Mouse (Mus musculus) intestine, embryonic 14.5 days (tissue): ENCODE measurements around the gene Actn1. TPM values are rescaled to one million over a fixed set of nuclear protein-coding genes. Genes with fewer than 3 reads are reported as not detected.

Source experiments
- ATAC-seq: fragments of 200-750 bp; cut with Nextera tagmentation; replicated peaks from 2 replicates; pipeline ENCODE4 v1.8.0; 2017; ENCODE audit warnings: low read depth, moderate number of reproducible peaks, moderate TSS enrichment, moderate library complexity; ENCODE audit not compliant: low FRiP score, low TSS enrichment
- DNase-seq: peaks from one replicate; pipeline ENCODE4 v3.0.0-alpha.2; 2018; ENCODE audit warnings: low spot score
- H3K27ac ChIP-seq: fragments of 300-500 bp; sonication (generic); 2 replicates; pipeline ENCODE4 v1.5.1; 2014; ENCODE audit warnings: low read depth, mild to moderate bottlenecking, control low read depth
- H3K27me3 ChIP-seq: fragments of 300-500 bp; sonication (generic); replicated peaks from 2 replicates; pipeline ENCODE4 v1.6.1; 2014; ENCODE audit warnings: low read length, control low read depth; ENCODE audit not compliant: control insufficient read depth, insufficient read depth
- H3K36me3 ChIP-seq: fragments of 300-500 bp; sonication (generic); 2 replicates; pipeline ENCODE4 v1.6.1; 2014; ENCODE audit warnings: low read length, control low read depth; ENCODE audit not compliant: control insufficient read depth, insufficient read depth
- H3K4me1 ChIP-seq: fragments of 300-500 bp; sonication (generic); replicated peaks from 2 replicates; pipeline ENCODE4 v1.6.1; 2014; ENCODE audit warnings: low read length, control low read depth, mixed read lengths; ENCODE audit not compliant: control insufficient read depth, insufficient read depth
- H3K4me2 ChIP-seq: fragments of 300-500 bp; sonication (generic); 2 replicates; pipeline ENCODE4 v1.6.1; 2014; ENCODE audit warnings: low read length
- H3K4me3 ChIP-seq: fragments of 300-500 bp; sonication (generic); 2 replicates; pipeline ENCODE4 v1.5.1; 2014; ENCODE audit warnings: low read depth, low read length, control low read depth, mixed read lengths
- H3K9ac ChIP-seq: fragments of 300-500 bp; sonication (generic); 2 replicates; pipeline ENCODE4 v1.6.1; 2014; ENCODE audit warnings: mild to moderate bottlenecking, low read length
- H3K9me3 ChIP-seq: fragments of 300-500 bp; sonication (generic); 2 replicates; pipeline ENCODE4 v1.6.1; 2016; ENCODE audit warnings: low read length, control low read depth; ENCODE audit not compliant: control insufficient read depth
- WGBS: fragments of 180-500 bp; shearing (Covaris S2); extraction: QIAGEN DNeasy Blood & Tissue Kit; methylation state at CpG from one replicate; pipeline ENCODE4 v1.1.7; 2014; 5-methylcytosine and 5-hydroxymethylcytosine counted together
- polyA plus RNA-seq: library from polyadenylated mRNA; unstranded; fragments of >200 nt; fragmentation: Nextera tagmentation; extraction: Ambion mirVana; gene quantifications from 2 replicates; pipeline ENCODE4 v1.2.1, GENCODE M21; 2014

The Actn1 gene
- polyA plus RNA-seq, 1 experiment from 2014 or later, result 68.6 TPM

DNA sequence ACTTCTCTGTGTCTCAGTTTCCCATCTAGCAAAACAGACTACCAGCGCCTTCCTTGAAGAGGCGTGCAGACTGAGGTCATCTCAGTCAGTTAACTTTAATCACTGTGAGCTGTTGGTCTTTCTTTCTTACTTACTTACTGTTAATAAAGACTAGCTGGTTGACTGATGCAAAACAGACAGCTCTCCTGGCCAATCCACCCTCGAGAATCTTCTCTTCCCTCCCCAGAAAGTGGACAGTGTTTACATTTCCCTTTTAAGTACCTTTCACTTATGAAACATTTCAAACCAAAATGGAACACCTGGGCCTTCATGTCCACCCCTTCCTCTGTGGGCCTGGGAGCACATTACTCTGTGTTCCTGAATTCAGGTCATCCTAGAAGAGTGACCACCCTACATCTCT, 8.6 kb downstream of the Actn1 start:
- H3K9ac ChIP-seq, result no peak overlapping the region
- DNase-seq (no peak), ATAC-seq (no peak)
- peaks cover 5% of the 10 kb centered on the region for H3K36me3 ChIP-seq
- 32% methylated on average over 3 of the region's 3 CpGs for WGBS
- H3K27me3 ChIP-seq, result no peaks in the 10 kb centered on the region
- no peak overlapping the region for H3K27ac ChIP-seq
- H3K4me1 ChIP-seq, result peaks cover 45% of the 10 kb centered on the region
- no peaks in the 10 kb centered on the region for H3K9me3 ChIP-seq
- H3K4me2 ChIP-seq, result no peak overlapping the region
- no peak overlapping the region for H3K4me3 ChIP-seq

- H3K4me1 ChIP-seq, result peaks cover 56% of the 10 kb centered on the region
- DNase-seq (no peak), ATAC-seq (no peak)
- no peak overlapping the region for H3K9ac ChIP-seq
- H3K4me3 ChIP-seq, result no peak overlapping the region
- H3K27me3 ChIP-seq, result no peaks in the 10 kb centered on the region
- WGBS, result 40% methylated on average over 6 of the region's 6 CpGs
- H3K27ac ChIP-seq, result no peak overlapping the region; the same call in 1 of the 2 replicates
- peaks cover 5% of the 10 kb centered on the region for H3K36me3 ChIP-seq
- no peak overlapping the region for H3K4me2 ChIP-seq
- H3K9me3 ChIP-seq, result no peaks in the 10 kb centered on the region
Observed at GRCm38 (mm10) chr12:80249539-80249938, 10.6 kb downstream of the Actn1 start.

GRCm38 (mm10) chr12:80247067-80247466, 13.1 kb downstream of the Actn1 start:
- WGBS, result 74% methylated on average over 5 of the region's 5 CpGs
- Histone ChIP-seq H3K36me3 (peaks cover 12% of the 10 kb centered on the region), H3K4me1 (peaks cover 56% of the 10 kb centered on the region), H3K4me3 (no peak overlapping the region), H3K9me3 (no peaks in the 10 kb centered on the region), H3K27me3 (no peaks in the 10 kb centered on the region), H3K4me2 (no peak overlapping the region), H3K9ac (no peak overlapping the region), H3K27ac (0 out of 2 replicates have a peak overlapping the region, but pooled peaks have one; percentile 41)
- no peak for ATAC-seq
- DNase-seq, result no peak

- ATAC-seq (no peak), DNase-seq (no peak)
- no peak overlapping the region for H3K4me3 ChIP-seq
- peaks cover 12% of the 10 kb centered on the region for H3K36me3 ChIP-seq
- 0 out of 2 replicates have a peak overlapping the region, but pooled peaks have one; percentile 41 for H3K27ac ChIP-seq
- H3K4me1 ChIP-seq, result peaks cover 51% of the 10 kb centered on the region
- H3K9ac ChIP-seq, result no peak overlapping the region
- no peaks in the 10 kb centered on the region for H3K9me3 ChIP-seq
- no peak overlapping the region for H3K4me2 ChIP-seq
- H3K27me3 ChIP-seq, result no peaks in the 10 kb centered on the region
- 44% methylated on average over 2 of the region's 2 CpGs for WGBS
Observed at GRCm38 (mm10) chr12:80246505-80246904, 13.7 kb downstream of the Actn1 start.

DNA sequence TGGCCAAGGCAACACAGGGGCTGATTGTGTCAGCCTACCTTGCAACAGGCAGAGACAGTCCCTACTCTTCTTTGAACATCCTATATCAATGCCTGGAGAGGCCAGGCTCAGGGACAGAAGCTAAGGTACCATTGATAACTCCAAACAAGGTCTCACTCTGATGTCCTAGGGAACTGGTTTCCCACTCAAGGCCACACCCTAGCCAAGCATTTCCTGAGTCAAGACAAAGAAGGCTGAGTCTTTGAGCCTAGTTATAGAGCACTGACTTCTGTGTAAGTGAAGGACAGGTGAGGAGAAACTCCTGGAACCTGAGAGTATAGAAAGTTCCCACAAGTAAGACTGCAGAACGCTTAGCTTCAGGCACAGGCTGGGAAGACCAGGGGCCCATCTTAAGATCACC, 15.4 kb downstream of the Actn1 start:
- no peak for ATAC-seq
- H3K9me3 ChIP-seq, result no peaks in the 10 kb centered on the region
- peaks cover 54% of the 10 kb centered on the region for H3K4me1 ChIP-seq
- H3K27me3 ChIP-seq, result no peaks in the 10 kb centered on the region
- DNase-seq, result no peak
- H3K4me2 ChIP-seq, result no peak overlapping the region
- H3K9ac ChIP-seq, result no peak overlapping the region
- peaks cover 12% of the 10 kb centered on the region for H3K36me3 ChIP-seq
- H3K27ac ChIP-seq, result no peak overlapping the region
- H3K4me3 ChIP-seq, result no peak overlapping the region
- 97% methylated on average over 1 of the region's 1 CpGs for WGBS

- Histone ChIP-seq H3K4me1 (peaks cover 54% of the 10 kb centered on the region), H3K9ac (no peak overlapping the region)
Observed at GRCm38 (mm10) chr12:80244127-80244526, 16.0 kb downstream of the Actn1 start.

GRCm38 (mm10) chr12:80243335-80243734, 16.8 kb downstream of the Actn1 start:
- peaks cover 10% of the 10 kb centered on the region for H3K36me3 ChIP-seq
- no peak overlapping the region for H3K4me3 ChIP-seq
- H3K9me3 ChIP-seq, result no peaks in the 10 kb centered on the region
- H3K4me1 ChIP-seq, result peaks cover 55% of the 10 kb centered on the region
- DNase-seq (no peak), ATAC-seq (no peak)
- H3K27me3 ChIP-seq, result no peaks in the 10 kb centered on the region
- H3K9ac ChIP-seq, result no peak overlapping the region
- no peak overlapping the region for H3K4me2 ChIP-seq
- 79% methylated on average over 4 of the region's 4 CpGs for WGBS
- H3K27ac ChIP-seq, result no peak overlapping the region

More at GRCm38 (mm10) chr12:80244127-80244526, 16.0 kb downstream of the Actn1 start:
- H3K36me3 ChIP-seq, result peaks cover 12% of the 10 kb centered on the region
- H3K27ac ChIP-seq, result no peak overlapping the region
- no peak overlapping the region for H3K4me3 ChIP-seq
- no peaks in the 10 kb centered on the region for H3K9me3 ChIP-seq
- no peaks in the 10 kb centered on the region for H3K27me3 ChIP-seq
- H3K4me2 ChIP-seq, result no peak overlapping the region
- no peak for ATAC-seq
- no peak for DNase-seq
- WGBS, result 89% methylated on average over 6 of the region's 6 CpGs

DNA sequence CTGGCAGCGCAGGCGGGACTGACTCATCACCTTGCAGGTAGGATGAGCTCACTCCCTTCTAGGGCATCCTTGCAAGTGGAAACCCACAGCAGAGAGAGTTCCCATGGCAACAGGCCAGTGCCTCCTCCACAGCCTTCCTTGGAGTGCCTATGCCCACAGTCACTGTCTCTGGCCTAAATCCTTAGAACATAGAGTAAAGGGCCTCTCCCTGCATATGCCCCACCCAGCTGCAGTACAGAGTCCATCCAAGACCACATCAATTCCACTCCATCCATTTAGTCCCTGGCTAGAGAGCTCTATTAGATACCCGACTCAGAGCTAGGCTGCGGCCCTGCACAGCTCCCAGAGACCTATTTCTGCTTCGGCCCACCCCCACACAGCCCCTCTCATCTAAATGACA, 20.7 kb downstream of the Actn1 start:
- DNase-seq, result no peak
- Histone ChIP-seq H3K9me3 (no peaks in the 10 kb centered on the region; the same call in 1 of the 2 replicates), H3K4me1 (peaks cover 43% of the 10 kb centered on the region), H3K36me3 (0 out of 2 replicates have a peak, but pooled peaks cover 7% of the 10 kb centered on the region), H3K27ac (no peak overlapping the region; the same call in 1 of the 2 replicates), H3K4me2 (no peak overlapping the region), H3K9ac (no peak overlapping the region), H3K4me3 (no peak overlapping the region), H3K27me3 (no peaks in the 10 kb centered on the region)
- ATAC-seq, result no peak
- WGBS, result 83% methylated on average over 5 of the region's 5 CpGs

GRCm38 (mm10) chr12:80238523-80238922, 21.6 kb downstream of the Actn1 start:
- DNase-seq (no peak), ATAC-seq (0 out of 2 replicates have a peak, but pooled peaks have one; percentile 15)
- H3K4me1 ChIP-seq, result peaks cover 37% of the 10 kb centered on the region

More at GRCm38 (mm10) chr12:80238523-80238922, 21.6 kb downstream of the Actn1 start:
- no peak overlapping the region; the same call in 1 of the 2 replicates for H3K27ac ChIP-seq
- H3K9ac ChIP-seq, result no peak overlapping the region
- 26% methylated on average over 3 of the region's 3 CpGs for WGBS
- H3K4me2 ChIP-seq, result no peak overlapping the region
- H3K36me3 ChIP-seq, result 0 out of 2 replicates have a peak, but pooled peaks cover 3% of the 10 kb centered on the region
- H3K4me3 ChIP-seq, result no peak overlapping the region
- H3K27me3 ChIP-seq, result no peaks in the 10 kb centered on the region
- peaks cover 6% of the 10 kb centered on the region; the same call in 1 of the 2 replicates for H3K9me3 ChIP-seq
